Mouse (Mus musculus): Measurements from ENCODE around the gene Apoa2.

- TF ChIP-seq CTCF (IDR thresholded peaks at IDR 0.05; ENCODE audit: low read depth) (no peak), EP300 (IDR thresholded peaks at IDR 0.05; ENCODE audit: low read depth) (no peak)
These were observed 34.0 kb upstream of the Apoa2 start for GRCm38 (mm10) chr1:171190832-171191231.
